Mouse (Mus musculus) lung, embryonic 15.5 days (tissue): ENCODE measurements at regions not wholly inside any gene's neighbourhood (a gene's known extent, or its start where the extent isn't known, plus 50 kb on each side); places are given as distances from the start of the nearest gene placed in this dataset.

ENCODE experiments used
- ATAC-seq: fragments of 200-750 bp; cut with Nextera tagmentation; 2 replicates; pipeline ENCODE4 v1.8.0; 2017; ENCODE audit warnings: moderate number of reproducible peaks, borderline replicate concordance; ENCODE audit not compliant: low FRiP score, low TSS enrichment; ENCODE audit errors: extremely low read depth
- H3K27ac ChIP-seq: fragments of 300-500 bp; sonication (generic); 2 replicates; pipeline ENCODE4 v1.5.1; 2015; ENCODE audit warnings: moderate library complexity, mild to moderate bottlenecking, inconsistent platforms
- H3K27me3 ChIP-seq: fragments of 300-500 bp; sonication (generic); 2 replicates; pipeline ENCODE4 v1.6.1; 2015; ENCODE audit warnings: inconsistent platforms
- H3K36me3 ChIP-seq: fragments of 300-500 bp; sonication (generic); 2 replicates; pipeline ENCODE4 v1.6.1; 2015; ENCODE audit warnings: inconsistent platforms
- H3K4me1 ChIP-seq: fragments of 300-500 bp; sonication (generic); 2 replicates; pipeline ENCODE4 v1.6.1; 2015; ENCODE audit warnings: inconsistent platforms
- H3K4me2 ChIP-seq: fragments of 300-500 bp; sonication (generic); 2 replicates; pipeline ENCODE4 v1.6.1; 2015; ENCODE audit warnings: inconsistent platforms, mild to moderate bottlenecking, moderate library complexity
- H3K4me3 ChIP-seq: fragments of 300-500 bp; sonication (generic); 2 replicates; pipeline ENCODE4 v1.5.1; 2015; ENCODE audit warnings: mild to moderate bottlenecking, inconsistent platforms
- H3K9ac ChIP-seq: fragments of 300-500 bp; sonication (generic); 2 replicates; pipeline ENCODE4 v1.6.1; 2015; ENCODE audit warnings: inconsistent platforms
- H3K9me3 ChIP-seq: fragments of 300-500 bp; sonication (generic); 2 replicates; pipeline ENCODE4 v1.6.1; 2016; ENCODE audit warnings: inconsistent platforms
- WGBS: fragments of 180-500 bp; shearing (Covaris S2); methylation state at CpG from one replicate; pipeline ENCODE4 v1.1.7; 2015; 5-methylcytosine and 5-hydroxymethylcytosine counted together

GRCm38 (mm10) chr10:104592009-104592603 lies 398.3 kb downstream of the Gm4340 start:
- no peak overlapping the region for H3K9ac ChIP-seq
- ATAC-seq = no peak
- no peak overlapping the region for H3K4me3 ChIP-seq
- H3K4me2 ChIP-seq = no peak overlapping the region
- whole genome bisulfite sequencing = 48% methylated on average over 3 of the region's 3 CpGs
- no peaks in the 10 kb centered on the region for H3K9me3 ChIP-seq
- no peak overlapping the region for H3K27ac ChIP-seq
- no peaks in the 10 kb centered on the region for H3K4me1 ChIP-seq
- no peaks in the 10 kb centered on the region for H3K36me3 ChIP-seq
- no peaks in the 10 kb centered on the region for H3K27me3 ChIP-seq

- 82% methylated on average over 5 of the region's 5 CpGs for WGBS
- ATAC-seq = no peak
- no peaks in the 10 kb centered on the region for H3K9me3 ChIP-seq
- no peak overlapping the region for H3K4me3 ChIP-seq
- H3K9ac ChIP-seq = no peak overlapping the region
- H3K27me3 ChIP-seq = no peaks in the 10 kb centered on the region
- H3K4me2 ChIP-seq = no peak overlapping the region
- H3K4me1 ChIP-seq = no peaks in the 10 kb centered on the region
- H3K36me3 ChIP-seq = no peaks in the 10 kb centered on the region
- H3K27ac ChIP-seq = no peak overlapping the region
Observed at GRCm38 (mm10) chr10:104595920-104596319, 402.1 kb downstream of the Gm4340 start.

- no peaks in the 10 kb centered on the region for H3K36me3 ChIP-seq
- no peak overlapping the region for H3K27ac ChIP-seq
- ATAC-seq = no peak
- H3K9ac ChIP-seq = no peak overlapping the region
- WGBS = 28% methylated on average over 1 of the region's 1 CpGs
- no peaks in the 10 kb centered on the region for H3K4me1 ChIP-seq
- no peaks in the 10 kb centered on the region for H3K9me3 ChIP-seq
- no peaks in the 10 kb centered on the region for H3K27me3 ChIP-seq
- no peak overlapping the region for H3K4me2 ChIP-seq
- H3K4me3 ChIP-seq = no peak overlapping the region
Observed at GRCm38 (mm10) chr10:104627629-104628028, 433.8 kb downstream of the Gm4340 start.

- no peak overlapping the region for H3K27ac ChIP-seq
- H3K27me3 ChIP-seq = no peaks in the 10 kb centered on the region
- H3K9ac ChIP-seq = no peak overlapping the region
- no peak for ATAC-seq
- no peaks in the 10 kb centered on the region for H3K9me3 ChIP-seq
- no peak overlapping the region for H3K4me2 ChIP-seq
- H3K4me1 ChIP-seq = no peaks in the 10 kb centered on the region
- H3K4me3 ChIP-seq = no peak overlapping the region
- H3K36me3 ChIP-seq = no peaks in the 10 kb centered on the region
- WGBS = 86% methylated on average over 8 of the region's 8 CpGs
Observed at GRCm38 (mm10) chr10:104651020-104651419, 457.2 kb downstream of the Gm4340 start.

GRCm38 (mm10) chr10:104660298-104660697 lies 466.5 kb downstream of the Gm4340 start:
- no peak for ATAC-seq
- Histone ChIP-seq H3K4me3 (no peak overlapping the region), H3K9ac (no peak overlapping the region), H3K36me3 (no peaks in the 10 kb centered on the region), H3K27ac (no peak overlapping the region), H3K4me1 (no peaks in the 10 kb centered on the region), H3K27me3 (no peaks in the 10 kb centered on the region), H3K4me2 (no peak overlapping the region), H3K9me3 (no peaks in the 10 kb centered on the region)
- WGBS = 28% methylated on average over 7 of the region's 7 CpGs

DNA sequence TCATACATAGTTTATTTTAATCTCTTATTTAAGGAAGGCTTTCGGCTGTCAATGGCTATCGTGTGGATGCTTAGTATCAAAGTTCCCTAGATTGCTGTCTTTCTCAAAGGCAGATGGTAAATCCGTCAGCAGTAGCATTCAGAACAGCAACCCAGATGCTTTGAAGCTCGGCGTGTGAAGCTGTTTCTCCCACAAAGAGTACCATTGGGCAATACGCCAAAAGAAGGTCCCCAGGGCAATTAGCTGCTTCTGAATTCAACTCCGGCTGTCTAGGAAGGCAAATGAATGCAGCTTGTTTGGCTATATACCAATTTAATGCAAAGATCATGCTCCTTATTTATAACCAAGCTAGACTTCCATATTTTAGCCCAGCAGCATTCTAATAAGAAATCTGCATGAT lies 467.8 kb downstream of the Gm4340 start:
- WGBS = 32% methylated on average over 7 of the region's 7 CpGs
- no peaks in the 10 kb centered on the region for H3K27me3 ChIP-seq
- H3K4me1 ChIP-seq = no peaks in the 10 kb centered on the region
- H3K9ac ChIP-seq = no peak overlapping the region
- peak; percentile 59; the same call in 1 of the 2 replicates for ATAC-seq
- H3K27ac ChIP-seq = no peak overlapping the region
- no peaks in the 10 kb centered on the region for H3K36me3 ChIP-seq
- no peak overlapping the region for H3K4me3 ChIP-seq
- no peaks in the 10 kb centered on the region for H3K9me3 ChIP-seq
- no peak overlapping the region for H3K4me2 ChIP-seq

DNA sequence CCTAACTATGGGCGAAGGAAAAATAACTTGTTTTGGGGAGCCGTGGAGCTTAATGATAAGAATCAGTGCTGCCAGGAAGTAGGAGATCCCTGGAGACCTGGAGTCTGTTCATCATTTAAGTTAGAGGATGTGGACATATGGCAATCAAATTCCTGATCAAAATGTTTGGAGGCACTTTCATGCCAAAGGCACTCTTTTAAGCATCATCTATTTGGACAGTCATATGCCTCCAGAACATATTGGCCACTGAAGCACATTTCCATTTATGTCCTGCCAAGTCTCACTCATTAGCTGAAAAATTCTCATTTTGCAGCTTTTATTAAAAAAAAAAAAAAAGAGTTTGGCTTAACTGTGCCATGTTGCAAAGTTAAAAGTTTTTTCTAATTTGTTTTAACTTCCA lies 474.4 kb downstream of the Gm4340 start:
- no peaks in the 10 kb centered on the region for H3K4me1 ChIP-seq
- H3K27ac ChIP-seq = no peak overlapping the region
- no peaks in the 10 kb centered on the region for H3K9me3 ChIP-seq
- WGBS = 77% methylated on average over 2 of the region's 2 CpGs
- H3K4me3 ChIP-seq = no peak overlapping the region
- no peak overlapping the region for H3K4me2 ChIP-seq
- H3K27me3 ChIP-seq = no peaks in the 10 kb centered on the region
- H3K9ac ChIP-seq = no peak overlapping the region
- ATAC-seq = no peak
- H3K36me3 ChIP-seq = no peaks in the 10 kb centered on the region

- Histone ChIP-seq H3K4me1 (no peaks in the 10 kb centered on the region), H3K4me2 (no peak overlapping the region), H3K27ac (no peak overlapping the region), H3K27me3 (no peaks in the 10 kb centered on the region), H3K4me3 (no peak overlapping the region), H3K9ac (no peak overlapping the region), H3K36me3 (no peaks in the 10 kb centered on the region), H3K9me3 (no peaks in the 10 kb centered on the region)
- ATAC-seq = no peak
- 45% methylated on average over 5 of the region's 5 CpGs for WGBS
Observed at GRCm38 (mm10) chr10:104684717-104685336, 491.0 kb downstream of the Gm4340 start.

DNA sequence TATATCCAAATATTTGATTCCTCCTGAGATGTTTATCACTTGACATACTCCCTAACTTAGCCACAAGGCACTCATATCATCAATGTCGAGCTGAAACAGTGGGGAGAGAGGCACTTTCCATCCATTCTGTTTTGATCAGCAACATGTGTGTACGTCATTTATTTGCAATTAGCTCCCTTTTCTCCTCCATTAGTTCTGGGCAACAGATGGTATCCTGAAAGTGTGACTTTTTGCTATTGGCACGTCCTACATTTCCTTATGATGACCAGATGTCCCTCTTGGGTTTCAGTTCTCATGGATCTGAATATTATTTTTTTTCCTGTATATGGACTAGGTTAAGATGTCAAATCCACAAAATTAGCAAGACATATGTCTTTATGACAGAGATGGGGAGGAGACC lies 492.0 kb downstream of the Gm4340 start:
- ATAC-seq = no peak

GRCm38 (mm10) chr10:104686669-104687068 lies 492.8 kb downstream of the Gm4340 start:
- 80% methylated on average over 6 of the region's 6 CpGs for WGBS
- no peak overlapping the region for H3K27ac ChIP-seq
- H3K9ac ChIP-seq = no peak overlapping the region
- no peak overlapping the region for H3K4me3 ChIP-seq
- ATAC-seq = no peak
- H3K27me3 ChIP-seq = no peaks in the 10 kb centered on the region
- H3K36me3 ChIP-seq = no peaks in the 10 kb centered on the region
- H3K4me2 ChIP-seq = no peak overlapping the region
- no peaks in the 10 kb centered on the region for H3K9me3 ChIP-seq
- H3K4me1 ChIP-seq = no peaks in the 10 kb centered on the region

More for the DNA sequence above, 492.0 kb downstream of the Gm4340 start:
- H3K36me3 ChIP-seq = no peaks in the 10 kb centered on the region
- H3K27ac ChIP-seq = no peak overlapping the region
- H3K9ac ChIP-seq = no peak overlapping the region
- no peak overlapping the region for H3K4me3 ChIP-seq
- H3K4me1 ChIP-seq = no peaks in the 10 kb centered on the region
- no peak overlapping the region for H3K4me2 ChIP-seq
- H3K27me3 ChIP-seq = no peaks in the 10 kb centered on the region
- WGBS = 66% methylated on average over 3 of the region's 3 CpGs
- no peaks in the 10 kb centered on the region for H3K9me3 ChIP-seq

GRCm38 (mm10) chr10:104694974-104695373 lies 501.1 kb downstream of the Gm4340 start:
- Histone ChIP-seq H3K9ac (no peak overlapping the region), H3K4me2 (no peak overlapping the region), H3K9me3 (no peaks in the 10 kb centered on the region), H3K36me3 (no peaks in the 10 kb centered on the region), H3K4me3 (no peak overlapping the region), H3K27ac (no peak overlapping the region), H3K27me3 (no peaks in the 10 kb centered on the region), H3K4me1 (no peaks in the 10 kb centered on the region)
- no peak for ATAC-seq
- 84% methylated on average over 3 of the region's 3 CpGs for WGBS

DNA sequence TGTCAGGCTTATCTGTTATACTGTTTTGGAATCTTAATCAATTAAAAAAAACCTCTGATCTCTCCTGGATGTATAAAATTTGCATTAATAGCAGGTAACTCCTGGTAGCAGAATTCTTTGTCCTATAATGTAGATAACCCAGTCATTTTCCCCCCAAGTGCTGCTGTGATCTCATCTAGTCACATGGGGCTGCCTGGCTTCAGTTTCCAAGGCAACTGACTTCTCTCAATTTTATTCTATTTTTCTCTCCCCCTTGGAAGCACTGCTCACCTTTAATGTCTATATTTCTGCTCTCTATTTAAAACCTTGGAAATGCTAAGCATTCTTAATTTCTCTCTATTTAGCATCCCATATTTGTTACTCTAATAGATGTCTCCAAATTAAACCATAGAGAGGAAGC lies 515.1 kb downstream of the Gm4340 start:
- ATAC-seq = no peak
- Histone ChIP-seq H3K4me2 (no peak overlapping the region), H3K9ac (no peak overlapping the region), H3K4me1 (no peaks in the 10 kb centered on the region), H3K9me3 (no peaks in the 10 kb centered on the region), H3K4me3 (no peak overlapping the region), H3K36me3 (no peaks in the 10 kb centered on the region), H3K27me3 (no peaks in the 10 kb centered on the region), H3K27ac (no peak overlapping the region)
